Mouse (Mus musculus): ENCODE results near the gene Irak4.

Gene Irak4

DNA sequence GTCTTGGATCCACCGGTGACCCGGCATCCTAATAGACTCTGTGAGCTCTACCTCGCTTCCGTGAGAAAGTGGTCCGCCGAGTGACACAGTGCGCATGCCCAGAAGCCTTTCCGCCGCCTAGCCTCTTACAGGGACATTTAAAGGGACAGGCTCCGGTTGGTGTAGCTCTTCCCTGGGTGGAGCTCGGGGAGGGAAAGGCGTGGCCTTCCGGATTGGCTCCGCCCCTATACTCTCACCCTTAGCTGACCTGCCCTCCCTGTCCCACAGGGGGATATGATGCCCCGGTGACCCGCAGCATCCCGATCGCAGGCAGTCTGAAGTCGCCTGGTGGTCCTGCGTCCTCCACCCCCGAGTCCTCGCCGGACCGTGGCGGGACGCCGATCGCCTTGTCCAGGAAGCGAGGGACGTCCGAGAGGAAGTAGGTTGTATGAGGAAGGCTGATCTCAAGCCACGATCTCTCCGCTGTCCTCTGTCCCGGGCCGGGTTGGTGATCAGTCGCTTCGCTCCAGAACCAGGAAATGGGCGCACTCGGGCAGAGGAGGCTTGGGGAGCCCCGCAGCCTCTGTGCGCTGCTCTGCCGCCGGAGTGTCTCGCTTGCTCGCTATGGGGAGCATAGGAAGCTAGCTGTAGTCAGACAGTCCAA, at the start of gene Irak4, which contains the start of gene Pus7l:
Irak4 (plus strand) TSS at position 235 of the 643 bp plus-strand sequence.
Pus7l (minus strand) TSS at position 139 of the 643 bp plus-strand sequence.
- TF ChIP-seq GATA4 (IDR thresholded peaks at IDR 0.05; ENCODE audit: insufficient replicate concordance, low read length) = peak; percentile 70; the same call in 1 of the 2 replicates

GRCm38 (mm10) chr15:94494445-94494844, 49.0 kb upstream of the Irak4 start:
- no peak for TF ChIP-seq GATA4 (IDR thresholded peaks at IDR 0.05; ENCODE audit: insufficient replicate concordance, low read length)

DNA sequence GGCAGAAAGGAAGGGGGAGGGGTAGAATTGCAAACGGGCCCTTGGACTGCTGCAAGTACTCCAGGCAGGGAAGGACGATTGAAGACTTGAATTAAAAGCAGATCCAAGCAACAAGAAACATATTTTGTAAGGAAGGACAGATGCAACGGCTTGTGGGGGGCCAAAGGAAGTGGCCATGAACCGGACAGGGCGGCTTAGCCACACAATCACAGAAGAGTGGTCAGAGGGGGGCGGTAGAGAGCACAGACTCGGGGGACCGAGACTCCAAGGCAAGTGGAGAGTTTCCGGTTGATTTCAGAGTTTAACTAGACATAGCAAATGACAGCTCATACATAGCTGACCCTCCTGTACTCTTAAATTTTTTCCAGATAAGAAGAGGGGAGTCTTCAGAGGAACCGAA, 47.5 kb upstream of the Irak4 start:
- TF ChIP-seq GATA4 (IDR thresholded peaks at IDR 0.05; ENCODE audit: insufficient replicate concordance, low read length) = no peak

DNA sequence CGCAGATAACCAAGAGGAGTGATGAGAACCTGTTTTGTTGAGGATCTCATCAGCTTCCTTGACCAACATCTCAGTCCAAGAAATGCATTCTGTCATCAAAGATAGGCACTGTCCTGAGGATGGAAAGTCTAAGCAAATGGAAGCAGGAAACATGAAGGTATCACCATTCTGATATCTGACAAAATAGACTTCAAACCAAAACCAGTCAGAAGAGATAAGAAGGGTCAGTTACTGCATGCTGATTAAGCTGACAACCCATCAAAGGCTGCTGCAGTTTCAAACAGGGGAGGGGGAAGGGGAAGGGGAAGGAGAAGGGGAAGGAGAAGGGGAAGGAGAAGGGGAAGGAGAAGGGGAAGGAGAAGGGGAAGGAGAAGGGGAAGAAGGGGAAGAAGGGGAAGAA, 44.2 kb upstream of the Irak4 start:
- no peak for TF ChIP-seq GATA4 (IDR thresholded peaks at IDR 0.05; ENCODE audit: insufficient replicate concordance, low read length)

DNA sequence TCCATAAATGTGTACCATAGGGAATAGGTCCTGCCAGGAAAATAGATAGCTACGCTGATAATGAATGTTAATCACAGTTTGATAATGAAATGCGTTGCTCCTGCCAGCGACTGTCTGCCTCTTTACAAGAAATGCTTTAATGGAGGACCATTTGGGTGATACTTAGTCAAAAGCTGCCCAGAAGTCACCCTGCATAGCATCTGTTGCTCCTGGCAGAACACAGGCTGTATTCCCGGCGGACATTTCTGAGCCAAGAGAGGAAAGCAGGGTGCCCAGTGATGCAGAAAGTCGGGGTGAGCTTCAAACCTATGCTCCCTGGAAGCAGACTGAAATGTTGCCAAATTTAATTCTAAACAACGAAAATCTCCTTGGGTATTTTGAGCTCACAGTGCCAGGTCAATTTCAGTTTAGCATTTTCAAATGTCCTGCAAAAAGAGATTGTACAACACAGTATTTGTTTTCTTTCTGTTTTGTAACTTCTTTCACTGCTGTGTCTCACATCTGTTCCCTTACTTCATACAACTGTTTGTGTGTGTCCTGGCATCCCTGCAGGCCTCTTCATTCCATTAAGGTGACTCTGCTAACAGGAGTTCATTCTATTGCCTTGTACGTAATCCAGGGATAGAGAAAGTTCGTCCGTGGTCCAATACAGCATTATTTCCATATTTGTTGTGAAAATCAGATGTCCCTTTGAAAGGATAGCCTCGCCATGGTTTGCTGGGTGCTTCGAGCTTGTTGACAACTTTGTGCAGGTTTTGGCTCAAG, 39.8 kb upstream of the Irak4 start:
- TF ChIP-seq GATA4 (IDR thresholded peaks at IDR 0.05; ENCODE audit: insufficient replicate concordance, low read length) = no peak

- TF ChIP-seq GATA4 (IDR thresholded peaks at IDR 0.05; ENCODE audit: insufficient replicate concordance, low read length) = no peak
Measured at GRCm38 (mm10) chr15:94517913-94518491, 25.4 kb upstream of the Irak4 start.

DNA sequence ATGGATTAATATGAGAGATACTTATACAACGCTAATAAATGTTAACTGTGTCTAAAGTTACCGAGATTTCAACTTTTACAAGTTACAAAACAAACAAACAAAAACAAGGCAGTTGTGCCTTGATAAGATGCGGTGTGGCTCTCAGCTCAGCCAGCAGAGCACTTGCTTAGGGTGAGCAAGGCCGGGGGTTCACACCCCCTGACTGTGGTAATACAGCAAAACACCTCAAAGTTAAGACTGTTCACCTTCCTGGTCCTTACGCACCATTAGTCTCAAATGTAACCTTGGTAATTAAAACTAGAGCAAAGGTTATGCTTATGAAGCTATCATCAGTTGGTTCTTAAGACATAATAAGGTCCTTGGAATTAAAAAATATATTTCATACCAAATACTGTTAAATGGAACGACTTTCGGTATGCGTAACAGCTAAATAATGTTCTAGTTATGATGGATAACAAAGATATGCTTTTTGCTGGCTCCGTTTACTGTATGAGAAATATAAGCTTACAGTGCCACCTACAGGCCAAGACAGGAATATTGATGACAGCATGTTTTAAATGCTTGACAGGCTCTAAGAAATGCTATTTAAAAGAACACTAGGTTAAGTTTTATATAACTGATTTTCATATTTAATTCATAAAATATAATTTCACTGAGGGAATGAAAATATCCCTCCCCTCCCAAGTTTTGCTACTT, 23.1 kb upstream of the Irak4 start:
- no peak for TF ChIP-seq GATA4 (IDR thresholded peaks at IDR 0.05; ENCODE audit: insufficient replicate concordance, low read length)

DNA sequence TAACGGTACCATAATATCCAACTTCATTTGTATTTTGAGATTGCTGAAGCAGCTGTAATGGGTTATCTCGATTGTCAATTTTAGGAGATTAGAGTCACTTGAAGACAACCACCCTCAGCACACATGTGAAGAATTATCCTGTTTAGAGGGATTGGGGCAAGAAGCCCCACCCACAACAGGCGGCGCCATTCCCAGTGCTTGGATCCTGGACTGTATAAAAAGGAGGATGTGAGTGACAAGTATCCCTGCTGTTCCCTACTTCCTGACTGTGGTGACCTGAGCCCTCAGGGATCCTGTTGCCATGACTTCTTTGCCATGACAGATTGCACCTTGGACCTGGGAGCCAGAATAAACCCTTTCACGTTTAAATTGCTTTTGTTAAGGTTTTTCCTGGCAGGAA, 22.5 kb upstream of the Irak4 start:
- TF ChIP-seq GATA4 (IDR thresholded peaks at IDR 0.05; ENCODE audit: insufficient replicate concordance, low read length) = no peak

- no peak for TF ChIP-seq GATA4 (IDR thresholded peaks at IDR 0.05; ENCODE audit: insufficient replicate concordance, low read length)
Measured at GRCm38 (mm10) chr15:94523251-94523650, 20.2 kb upstream of the Irak4 start.

DNA sequence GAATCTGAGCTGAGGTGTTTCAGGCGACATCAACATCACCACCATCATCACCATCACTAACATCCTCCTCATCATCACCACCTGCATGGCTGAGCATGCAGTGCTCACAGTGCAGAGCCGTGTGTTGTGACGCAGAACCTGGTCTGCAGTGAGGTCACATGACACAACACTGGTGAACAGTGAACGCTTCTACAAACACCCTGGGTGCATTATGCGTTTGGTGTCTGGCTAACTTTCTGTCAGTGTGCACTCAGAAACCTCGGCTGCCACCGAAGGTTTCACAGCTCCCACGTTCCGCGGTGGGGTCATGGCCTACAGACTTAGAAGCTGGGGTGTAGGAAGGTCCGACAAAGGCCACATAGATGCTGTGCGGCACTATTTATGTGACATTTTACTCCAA, 18.5 kb upstream of the Irak4 start:
- TF ChIP-seq GATA4 (IDR thresholded peaks at IDR 0.05; ENCODE audit: insufficient replicate concordance, low read length) = no peak

DNA sequence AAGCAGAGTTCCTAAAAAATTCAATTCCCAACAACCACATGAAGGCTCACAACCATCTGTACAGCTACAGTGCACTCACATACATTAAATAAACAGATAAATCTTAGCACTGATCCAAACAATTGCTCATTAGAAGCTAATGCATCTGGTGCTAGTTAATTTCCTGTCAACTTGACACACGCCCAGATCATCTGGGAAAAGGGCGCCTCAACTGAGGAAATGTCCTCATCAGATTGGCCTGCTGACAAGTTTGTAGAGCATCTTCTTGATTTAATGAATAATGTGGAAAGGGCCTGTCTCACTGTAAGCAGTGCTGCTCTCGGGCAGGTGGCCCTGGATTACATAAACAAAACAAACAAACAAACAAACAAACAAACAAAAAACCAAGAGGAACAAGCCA, 12.9 kb upstream of the Irak4 start:
- TF ChIP-seq GATA4 (IDR thresholded peaks at IDR 0.05; ENCODE audit: insufficient replicate concordance, low read length) = no peak

- TF ChIP-seq GATA4 (IDR thresholded peaks at IDR 0.05; ENCODE audit: insufficient replicate concordance, low read length) = no peak
Measured at GRCm38 (mm10) chr15:94532306-94532705, 11.1 kb upstream of the Irak4 start.

DNA sequence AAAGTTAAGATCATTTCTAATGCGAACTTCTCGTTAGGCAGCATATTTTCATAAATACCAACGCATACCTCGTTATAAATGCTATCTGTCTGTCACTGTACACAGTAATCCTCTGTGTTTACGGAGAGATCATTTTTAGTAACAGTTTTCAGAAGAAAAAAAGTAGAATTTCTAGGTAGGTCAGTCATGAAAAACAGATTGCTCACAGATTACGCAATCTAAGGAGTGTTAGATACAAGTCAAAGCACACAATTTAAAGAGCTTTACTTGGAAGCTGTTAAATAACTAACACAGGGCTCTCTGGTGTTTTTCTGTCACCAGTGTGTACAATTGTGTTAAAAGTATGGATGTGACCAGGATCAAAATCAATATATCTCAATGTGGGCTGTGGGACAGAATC, 10.5 kb upstream of the Irak4 start:
- TF ChIP-seq GATA4 (IDR thresholded peaks at IDR 0.05; ENCODE audit: insufficient replicate concordance, low read length) = no peak

- TF ChIP-seq GATA4 (IDR thresholded peaks at IDR 0.05; ENCODE audit: insufficient replicate concordance, low read length) = no peak
Measured at GRCm38 (mm10) chr15:94535521-94535920, 7.9 kb upstream of the Irak4 start.

DNA sequence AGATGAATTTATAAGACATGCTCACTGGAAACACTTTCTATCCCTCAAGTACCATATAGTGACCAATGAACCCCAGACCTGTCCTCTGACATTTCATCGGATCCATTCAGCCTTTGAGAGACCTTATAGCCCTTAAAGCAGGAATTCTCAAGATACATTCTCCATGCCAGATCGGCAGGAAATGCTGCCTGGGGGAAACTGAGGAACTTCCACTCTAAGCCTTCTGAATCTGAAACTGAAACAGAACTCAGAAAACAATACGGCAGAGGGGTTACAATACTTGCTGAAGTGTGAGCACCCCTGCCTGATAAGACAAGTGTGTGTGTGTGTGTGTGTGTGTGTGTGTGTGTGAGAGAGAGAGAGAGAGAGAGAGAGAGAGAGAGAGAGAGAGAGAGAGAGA, 4.1 kb upstream of the Irak4 start:
- TF ChIP-seq GATA4 (IDR thresholded peaks at IDR 0.05; ENCODE audit: insufficient replicate concordance, low read length) = no peak
